Mouse (Mus musculus) midbrain, embryonic 15.5 days (tissue): ENCODE measurements around the gene Syce2. TPM values are rescaled to one million over a fixed set of nuclear protein-coding genes. Genes with fewer than 3 reads are reported as not detected.

Source experiments
- ATAC-seq: fragments of 200-750 bp; cut with Nextera tagmentation; replicated peaks from 2 replicates; pipeline ENCODE4 v1.8.0; 2017; ENCODE audit warnings: moderate TSS enrichment
- H3K27ac ChIP-seq: fragments of 300-500 bp; sonication (generic); 2 replicates; pipeline ENCODE4 v1.5.1; 2015; ENCODE audit warnings: mild to moderate bottlenecking, inconsistent platforms
- H3K27me3 ChIP-seq: fragments of 300-500 bp; sonication (generic); replicated peaks from 2 replicates; pipeline ENCODE4 v1.6.1; 2015; ENCODE audit warnings: inconsistent platforms
- H3K36me3 ChIP-seq: fragments of 300-500 bp; sonication (generic); replicated peaks from 2 replicates; pipeline ENCODE4 v1.6.1; 2015; ENCODE audit warnings: inconsistent platforms
- H3K4me1 ChIP-seq: fragments of 300-500 bp; sonication (generic); 2 replicates; pipeline ENCODE4 v1.6.1; 2015; ENCODE audit warnings: inconsistent platforms
- H3K4me2 ChIP-seq: fragments of 300-500 bp; sonication (generic); 2 replicates; pipeline ENCODE4 v1.6.1; 2015; ENCODE audit warnings: inconsistent platforms, mild to moderate bottlenecking, moderate library complexity
- H3K4me3 ChIP-seq: fragments of 300-500 bp; sonication (generic); 2 replicates; pipeline ENCODE4 v1.5.1; 2015; ENCODE audit warnings: mild to moderate bottlenecking, inconsistent platforms
- H3K9ac ChIP-seq: fragments of 300-500 bp; sonication (generic); 2 replicates; pipeline ENCODE4 v1.6.1; 2015; ENCODE audit warnings: mild to moderate bottlenecking, inconsistent platforms
- H3K9me3 ChIP-seq: fragments of 300-500 bp; sonication (generic); 2 replicates; pipeline ENCODE4 v1.6.1; 2016; ENCODE audit warnings: inconsistent platforms
- WGBS: fragments of 180-500 bp; shearing (Covaris S2); methylation state at CpG from one replicate; pipeline ENCODE4 v1.1.7; 2015; ENCODE audit warnings: mixed read lengths; 5-methylcytosine and 5-hydroxymethylcytosine counted together
- polyA plus RNA-seq: library from polyadenylated mRNA; unstranded; fragments of >200 nt; fragmentation: Nextera tagmentation; extraction: Ambion mirVana; gene quantifications from 2 replicates; pipeline ENCODE4 v1.2.1, GENCODE M21; 2015

Syce2 gene
- polyA plus RNA-seq, 1 experiment from 2014 or later: 18.4 TPM

GRCm38 (mm10) chr8:84921596-84921995 is 49.7 kb downstream of the Syce2 start:
- no peak overlapping the region for H3K27ac ChIP-seq
- ATAC-seq: no peak
- no peak overlapping the region for H3K9ac ChIP-seq
- WGBS: 91% methylated on average over 2 of the region's 2 CpGs
- H3K27me3 ChIP-seq: no peaks in the 10 kb centered on the region
- no peak overlapping the region for H3K4me2 ChIP-seq
- no peaks in the 10 kb centered on the region for H3K4me1 ChIP-seq
- H3K4me3 ChIP-seq: no peak overlapping the region
- H3K36me3 ChIP-seq: peaks cover 73% of the 10 kb centered on the region
- H3K9me3 ChIP-seq: no peaks in the 10 kb centered on the region

- WGBS: 72% methylated on average over 7 of the region's 7 CpGs
- H3K36me3 ChIP-seq: peaks cover 46% of the 10 kb centered on the region
Measured at GRCm38 (mm10) chr8:84925557-84925956, 53.6 kb downstream of the Syce2 start.

GRCm38 (mm10) chr8:84927513-84927912 is 55.6 kb downstream of the Syce2 start:
- peaks cover 13% of the 10 kb centered on the region for H3K4me1 ChIP-seq
- H3K27ac ChIP-seq: no peak overlapping the region
- peaks cover 28% of the 10 kb centered on the region for H3K36me3 ChIP-seq
- no peak overlapping the region for H3K4me2 ChIP-seq
- no peak overlapping the region for H3K9ac ChIP-seq
- WGBS: 88% methylated on average over 1 of the region's 1 CpGs
- ATAC-seq: no peak
- no peaks in the 10 kb centered on the region for H3K9me3 ChIP-seq
- H3K4me3 ChIP-seq: no peak overlapping the region
- H3K27me3 ChIP-seq: no peaks in the 10 kb centered on the region

More at GRCm38 (mm10) chr8:84925557-84925956, 53.6 kb downstream of the Syce2 start:
- Histone ChIP-seq H3K27me3 (no peaks in the 10 kb centered on the region), H3K4me3 (no peak overlapping the region), H3K4me1 (peaks cover 13% of the 10 kb centered on the region), H3K27ac (no peak overlapping the region), H3K9ac (no peak overlapping the region), H3K9me3 (no peaks in the 10 kb centered on the region), H3K4me2 (no peak overlapping the region)
- no peak for ATAC-seq

- Histone ChIP-seq H3K27ac (no peak overlapping the region), H3K9ac (no peak overlapping the region; the same call in 1 of the 2 replicates), H3K4me1 (peaks cover 15% of the 10 kb centered on the region), H3K4me3 (peak overlapping the region; percentile 23), H3K9me3 (no peaks in the 10 kb centered on the region), H3K27me3 (no peaks in the 10 kb centered on the region), H3K4me2 (peak overlapping the region; percentile 47), H3K36me3 (peaks cover 21% of the 10 kb centered on the region)
- ATAC-seq: peak; percentile 72
- 3% methylated on average over 52 of the region's 52 CpGs for whole genome bisulfite sequencing
Measured at GRCm38 (mm10) chr8:84928456-84929306, 56.8 kb downstream of the Syce2 start.

- Histone ChIP-seq H3K4me2 (no peak overlapping the region), H3K27me3 (no peaks in the 10 kb centered on the region), H3K27ac (no peak overlapping the region), H3K36me3 (peaks cover 10% of the 10 kb centered on the region), H3K4me1 (peaks cover 34% of the 10 kb centered on the region), H3K4me3 (no peak overlapping the region), H3K9ac (no peak overlapping the region), H3K9me3 (no peaks in the 10 kb centered on the region)
- WGBS: 91% methylated on average over 13 of the region's 13 CpGs
- no peak for ATAC-seq
Measured at GRCm38 (mm10) chr8:84930582-84930981, 58.7 kb downstream of the Syce2 start.

- no peaks in the 10 kb centered on the region; the same call in 1 of the 2 replicates for H3K36me3 ChIP-seq
- ATAC-seq: no peak
- 83% methylated on average over 16 of the region's 16 CpGs for WGBS
- H3K27ac ChIP-seq: no peak overlapping the region
- no peaks in the 10 kb centered on the region for H3K27me3 ChIP-seq
- H3K4me3 ChIP-seq: peak overlapping the region; percentile 76
- peaks cover 36% of the 10 kb centered on the region for H3K4me1 ChIP-seq
- no peak overlapping the region for H3K9ac ChIP-seq
- no peaks in the 10 kb centered on the region for H3K9me3 ChIP-seq
- peak overlapping the region; percentile 85 for H3K4me2 ChIP-seq
Measured at GRCm38 (mm10) chr8:84933767-84934559, 62.1 kb downstream of the Syce2 start.

GRCm38 (mm10) chr8:84934860-84935259 is 62.9 kb downstream of the Syce2 start:
- Histone ChIP-seq H3K4me3 (peak overlapping the region; percentile 76), H3K27me3 (no peaks in the 10 kb centered on the region), H3K27ac (peak overlapping the region; percentile 96), H3K9ac (peak overlapping the region; percentile 100), H3K9me3 (no peaks in the 10 kb centered on the region), H3K36me3 (no peaks in the 10 kb centered on the region; the same call in 1 of the 2 replicates), H3K4me2 (peak overlapping the region; percentile 85), H3K4me1 (peaks cover 29% of the 10 kb centered on the region)
- peak; percentile 76 for ATAC-seq
- WGBS: under 1% methylated on average over 15 of the region's 15 CpGs

- H3K36me3 ChIP-seq: no peaks in the 10 kb centered on the region; the same call in 1 of the 2 replicates
- ATAC-seq: peak; percentile 16
Measured at GRCm38 (mm10) chr8:84935489-84935888, 63.6 kb downstream of the Syce2 start.

GRCm38 (mm10) chr8:84936041-84936961 is 64.4 kb downstream of the Syce2 start:
- 13% methylated on average over 22 of the region's 23 CpGs for WGBS
- peaks cover 29% of the 10 kb centered on the region for H3K4me1 ChIP-seq
- peak; percentile 53 for ATAC-seq
- peak overlapping the region; percentile 76 for H3K4me3 ChIP-seq
- no peaks in the 10 kb centered on the region; the same call in 1 of the 2 replicates for H3K36me3 ChIP-seq
- peak overlapping the region; percentile 100 for H3K9ac ChIP-seq
- peak overlapping the region; percentile 96 for H3K27ac ChIP-seq
- peak overlapping the region; percentile 85 for H3K4me2 ChIP-seq
- no peaks in the 10 kb centered on the region for H3K9me3 ChIP-seq
- H3K27me3 ChIP-seq: no peaks in the 10 kb centered on the region

More at GRCm38 (mm10) chr8:84935489-84935888, 63.6 kb downstream of the Syce2 start:
- WGBS: 6% methylated on average over 14 of the region's 14 CpGs
- Histone ChIP-seq H3K4me1 (peaks cover 29% of the 10 kb centered on the region), H3K4me2 (peak overlapping the region; percentile 85), H3K27me3 (no peaks in the 10 kb centered on the region), H3K4me3 (peak overlapping the region; percentile 76), H3K9me3 (no peaks in the 10 kb centered on the region), H3K27ac (peak overlapping the region; percentile 96), H3K9ac (peak overlapping the region; percentile 100)

GRCm38 (mm10) chr8:84936962-84937546 is 65.1 kb downstream of the Syce2 start, which contains the start of gene Mast1:
TSS of gene Mast1 (minus strand) at chr8:84937359.
- peak within 1 kb of the TSS; percentile 96 for H3K27ac ChIP-seq
- WGBS: under 1% methylated on average over 47 of the region's 50 CpGs
- ATAC-seq: peak; percentile 61

More at GRCm38 (mm10) chr8:84936962-84937546, 65.1 kb downstream of the Syce2 start, which contains the start of gene Mast1:
- Histone ChIP-seq H3K4me1 (peaks cover 29% of the 10 kb centered on the region), H3K36me3 (no peaks in the 10 kb centered on the region; the same call in 1 of the 2 replicates), H3K9ac (peak within 1 kb of the TSS; percentile 100), H3K4me3 (peak within 1 kb of the TSS; percentile 76), H3K27me3 (no peaks in the 10 kb centered on the region), H3K9me3 (no peaks in the 10 kb centered on the region), H3K4me2 (peak within 1 kb of the TSS; percentile 85)
